Mouse (Mus musculus) frontal cortex, adult 2 months (tissue): ENCODE results near the gene Lipc. TPM values are rescaled to one million over a fixed set of nuclear protein-coding genes. Genes with fewer than 3 reads are reported as not detected.

ENCODE experiments used
- DNase-seq, 2 experiments: peaks; one replicate each; pipeline ENCODE4 v3.0.0; 2022; ENCODE audit warnings: low spot score in 1 of 2; ENCODE audit errors: extremely low spot score in 1 of 2
- polyA plus RNA-seq: library from polyadenylated mRNA; depleted of rRNA; stranded (reverse); fragments of >200 nt; gene quantifications from 2 replicates; pipeline ENCODE4 v1.2.3, GENCODE M21; 2012; rRNA removed

Lipc gene
- polyA plus RNA-seq, 1 experiment: 0.58 TPM

DNA sequence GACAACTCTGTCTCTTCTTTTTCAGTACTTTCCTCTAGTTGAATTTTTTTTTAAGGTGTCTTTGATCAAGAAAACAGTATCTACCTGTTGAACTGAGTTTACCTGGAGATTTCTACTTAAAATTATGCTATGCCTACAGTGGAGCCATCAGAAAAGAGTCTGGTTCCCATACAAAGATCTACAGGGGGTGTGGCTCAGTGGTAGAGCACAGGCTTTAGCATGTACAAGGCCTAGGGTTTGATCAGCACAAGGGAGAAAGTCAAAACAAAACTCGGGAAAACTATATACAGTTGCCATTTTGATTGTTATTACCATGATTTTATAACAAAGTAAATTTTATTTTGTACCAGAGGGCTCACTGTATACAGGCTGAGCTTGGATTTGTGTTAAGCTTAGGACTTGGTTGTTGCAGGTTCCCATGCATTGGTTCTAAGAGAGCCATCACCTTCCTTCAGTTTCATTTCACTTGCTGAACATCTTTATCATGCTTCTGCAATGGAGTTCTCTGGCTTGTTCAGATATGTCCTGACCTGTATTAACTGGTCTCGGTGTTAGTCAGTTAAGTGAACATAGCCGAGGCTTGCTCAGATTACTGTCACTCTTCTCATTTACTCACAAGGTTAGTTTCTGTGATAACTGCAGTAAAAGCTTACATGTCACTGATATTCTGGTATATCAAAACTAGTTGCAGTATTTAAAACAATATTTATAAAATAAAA is 200.4 kb downstream of the Lipc start:
- no peak for DNase-seq

Other genes with a start within 250 kb of the Lipc start
- gene Aqp9, start 216.5 kb upstream of the Lipc start, polyA plus RNA-seq: 1.7 and 1.9 TPM in 2 replicates